ENCODE assay signal across 13 mouse cellular contexts in the genomic region with DNA sequence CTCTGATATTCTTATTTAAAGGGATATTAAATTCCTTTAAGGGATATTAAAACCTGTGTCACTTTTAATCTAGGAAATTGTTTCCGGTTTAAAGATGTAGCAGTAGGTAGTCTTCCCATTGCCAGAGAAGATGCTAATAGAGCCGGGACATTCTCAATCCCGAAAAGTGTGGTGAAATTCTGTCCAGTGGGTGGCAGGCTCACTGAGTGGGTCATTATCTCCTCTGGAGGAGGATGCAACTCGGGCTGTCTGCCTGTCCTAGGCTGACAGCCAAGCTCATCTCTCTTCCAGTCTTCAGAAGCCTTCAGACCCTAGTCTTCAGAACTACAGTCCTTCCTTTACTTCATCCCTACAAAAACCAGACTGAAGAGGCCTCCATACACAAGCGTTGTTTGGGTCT.
DNase-seq lines count a peak whose midpoint lies in the region; ATAC-seq and TF ChIP-seq lines count a peak whose summit lies in the region.
"Had no signal": no experiment of that assay in that cellular context is flagged by ENCODE, and none has a peak within 500 bp of the region (broad histone marks: within the 10 kb centered on the region; RNA-seq: fewer than 3 reads in every experiment).

No protein-coding gene starts in this region.

- H3K4me2 ChIP-seq in hindbrain, postnatal 0 days (ENCODE audit: low read depth, low read length): no peak overlapping the region
- no peak overlapping the region for H3K4me2 ChIP-seq in hindbrain, embryonic 12.5 days (replicated peaks)
- H3K4me2 ChIP-seq: liver, embryonic 13.5 days had no signal

- no peak overlapping the region for H3K27ac ChIP-seq in cerebellum, adult 2 months (ENCODE audit: insufficient read depth, low read length)
- H3K27ac ChIP-seq in hindbrain, postnatal 0 days: no peak overlapping the region
- H3K27ac ChIP-seq in hindbrain, embryonic 12.5 days: no peak overlapping the region
- no peak overlapping the region for H3K27ac ChIP-seq in liver, adult 2 months (replicated peaks; ENCODE audit: insufficient read depth, low read depth, low read length)
- H3K27ac ChIP-seq: liver, embryonic 13.5 days had no signal

- no peak for ATAC-seq in hindbrain, postnatal 0 days
- ATAC-seq in hindbrain, embryonic 12.5 days (ENCODE audit: low FRiP score): no peak
- ATAC-seq: activated CD4-positive, CD25-positive, alpha-beta regulatory T cell, adult 4 months; forebrain, embryonic 14.5 days had no signal

- no peak for TF ChIP-seq POLR2A in cerebellum, adult 2 months (IDR thresholded peaks at IDR 0.05; ENCODE audit: borderline replicate concordance, insufficient read depth, low read length)
- TF ChIP-seq POLR2A in liver, adult 2 months (IDR thresholded peaks at IDR 0.05; ENCODE audit: extremely low read depth, insufficient read depth, low read length): no peak

- H3K27me3 ChIP-seq in cerebellum, adult 2 months (ENCODE audit: control insufficient read depth, insufficient read depth, low read length): no peaks in the 10 kb centered on the region; the same call in 1 of the 2 replicates
- H3K27me3 ChIP-seq in hindbrain, postnatal 0 days (ENCODE audit: insufficient read depth, low read length): no peaks in the 10 kb centered on the region
- H3K27me3 ChIP-seq in hindbrain, embryonic 12.5 days: 0 out of 2 replicates have a peak, but pooled peaks cover 4% of the 10 kb centered on the region
- no peaks in the 10 kb centered on the region for H3K27me3 ChIP-seq in liver, adult 2 months (ENCODE audit: control insufficient read depth, insufficient read depth, low read length)
- H3K27me3 ChIP-seq: CH12.LX; liver, embryonic 13.5 days had no signal

- no peak overlapping the region for H3K4me3 ChIP-seq in cerebellum, adult 2 months (replicated peaks; ENCODE audit: insufficient read depth, low read depth, low read length)
- no peak overlapping the region for H3K4me3 ChIP-seq in hindbrain, postnatal 0 days (ENCODE audit: low read length)
- H3K4me3 ChIP-seq in hindbrain, embryonic 12.5 days: no peak overlapping the region
- no peak overlapping the region for H3K4me3 ChIP-seq in liver, adult 2 months (ENCODE audit: insufficient read depth, low read depth, low read length)
- H3K4me3 ChIP-seq: liver, embryonic 13.5 days; megakaryocyte, embryonic 14.5 days had no signal

- H3K79me2 ChIP-seq in liver, adult 2 months (ENCODE audit: control insufficient read depth, insufficient read depth, low read length): no peaks in the 10 kb centered on the region

- H3K9me3 ChIP-seq in hindbrain, postnatal 0 days (ENCODE audit: low read length): no peaks in the 10 kb centered on the region
- H3K9me3 ChIP-seq in hindbrain, embryonic 12.5 days (replicated peaks): no peaks in the 10 kb centered on the region
- H3K9me3 ChIP-seq: liver, embryonic 13.5 days; megakaryocyte, embryonic 14.5 days had no signal

- no peaks in the 10 kb centered on the region for H3K4me1 ChIP-seq in cerebellum, adult 2 months (ENCODE audit: control insufficient read depth, insufficient read depth, low read length)
- H3K4me1 ChIP-seq in hindbrain, postnatal 0 days (ENCODE audit: insufficient read depth, low read length): no peaks in the 10 kb centered on the region
- no peaks in the 10 kb centered on the region for H3K4me1 ChIP-seq in hindbrain, embryonic 12.5 days
- H3K4me1 ChIP-seq in liver, adult 2 months (ENCODE audit: control insufficient read depth, insufficient read depth, low read length): no peaks in the 10 kb centered on the region

- 47% methylated on average over 5 of the region's 5 CpGs for WGBS in cerebellum, adult 2 months
- WGBS in hindbrain, postnatal 0 days: 77% methylated on average over 5 of the region's 5 CpGs
- 79% methylated on average over 5 of the region's 5 CpGs for WGBS in hindbrain, embryonic 12.5 days
- 70% methylated on average over 5 of the region's 5 CpGs for WGBS in liver, adult 2 months

- no peak overlapping the region for H3K9ac ChIP-seq in hindbrain, postnatal 0 days (replicated peaks; ENCODE audit: low read length)
- no peak overlapping the region for H3K9ac ChIP-seq in hindbrain, embryonic 12.5 days
- no peak overlapping the region for H3K9ac ChIP-seq in liver, adult 2 months (ENCODE audit: low read depth, low read length)
- H3K9ac ChIP-seq: liver, embryonic 13.5 days had no signal

- peak; percentile 8; the same call in 1 of the 2 replicates for TF ChIP-seq CTCF in cerebellum, adult 2 months (IDR thresholded peaks at IDR 0.05; ENCODE audit: borderline replicate concordance, insufficient read depth, low read depth, low read length)
- peak; percentile 34 for TF ChIP-seq CTCF in hindbrain, postnatal 0 days (IDR thresholded peaks at IDR 0.05; ENCODE audit: low read depth)
- 0 out of 2 replicates have a peak, but pooled peaks have one; percentile 29 for TF ChIP-seq CTCF in liver, adult 2 months (IDR thresholded peaks at IDR 0.05; ENCODE audit: low read depth, low read length)

- no peak for DNase-seq in cerebellum, adult 2 months
- no peak for DNase-seq in cerebellum, postnatal 36 days
- no peak for DNase-seq in hindbrain, postnatal 0 days (ENCODE audit: low spot score)
- no peak for DNase-seq in liver, adult 2 months (ENCODE audit: extremely low read depth, low read depth, low spot score)
- DNase-seq in liver: no peak
- peak; percentile 33 for DNase-seq in right cerebral cortex, adult 18-20 months
- DNase-seq in right cerebral cortex, postnatal 25 days: no peak
- DNase-seq: liver, embryonic 13.5 days had no signal

- H3K36me3 ChIP-seq in hindbrain, postnatal 0 days (ENCODE audit: insufficient read depth, low read length): no peaks in the 10 kb centered on the region
- no peaks in the 10 kb centered on the region for H3K36me3 ChIP-seq in hindbrain, embryonic 12.5 days
- H3K36me3 ChIP-seq in liver, adult 2 months (ENCODE audit: control insufficient read depth, insufficient read depth, low read length): no peaks in the 10 kb centered on the region
- H3K36me3 ChIP-seq: liver, embryonic 13.5 days had no signal
